11 mouse cellular contexts compared by ENCODE assay signal in genomic region chr12:110977345-110977733, GRCm38 (mm10). TPM values are rescaled to one million over a fixed set of nuclear protein-coding genes. Genes with fewer than 3 reads are reported as not detected.
A peak's percentile ranks its signal among the peaks of the same experiment; 100 is the strongest.
DNase-seq lines count a peak whose midpoint lies in the region; ATAC-seq and TF ChIP-seq lines count a peak whose summit lies in the region.
"Had no signal": no experiment of that assay in that cellular context is flagged by ENCODE, and none has a peak within 500 bp of the region (broad histone marks: within the 10 kb centered on the region; RNA-seq: fewer than 3 reads in every experiment).

No protein-coding gene starts in this region.

- TF ChIP-seq CTCF in E14TG2a.4 (conservative IDR thresholded peaks at IDR 0.05; ENCODE audit: low read length): no peak

- H3K4me1 ChIP-seq in heart, embryonic 15.5 days (replicated peaks): peaks cover 31% of the 10 kb centered on the region
- peaks cover 64% of the 10 kb centered on the region for H3K4me1 ChIP-seq in E14TG2a.4 (replicated peaks; ENCODE audit: low read depth, low read length)
- peaks cover 24% of the 10 kb centered on the region for H3K4me1 ChIP-seq in limb, embryonic 10.5 days

- no peaks in the 10 kb centered on the region for H3K9me3 ChIP-seq in heart, embryonic 15.5 days (replicated peaks)
- no peaks in the 10 kb centered on the region for H3K9me3 ChIP-seq in E14TG2a.4 (ENCODE audit: low read length)
- no peaks in the 10 kb centered on the region for H3K9me3 ChIP-seq in limb, embryonic 10.5 days (replicated peaks)

- peak overlapping the region; percentile 89; the same call in 1 of the 2 replicates for H3K4me3 ChIP-seq in heart, embryonic 15.5 days
- peak overlapping the region; percentile 94 for H3K4me3 ChIP-seq in E14TG2a.4 (replicated peaks; ENCODE audit: low read length)
- H3K4me3 ChIP-seq in limb, embryonic 10.5 days: 0 out of 2 replicates have a peak overlapping the region, but pooled peaks have one; percentile 90

- peaks cover 30% of the 10 kb centered on the region for H3K36me3 ChIP-seq in heart, embryonic 15.5 days
- peaks cover 50% of the 10 kb centered on the region for H3K36me3 ChIP-seq in E14TG2a.4 (ENCODE audit: insufficient read depth, low read length)
- H3K36me3 ChIP-seq in limb, embryonic 10.5 days: peaks cover 48% of the 10 kb centered on the region

- intact Hi-C loops in heart, postnatal 14 days (cut with DNase I): no loop called here

- peak overlapping the region; percentile 92; the same call in 1 of the 2 replicates for H3K4me2 ChIP-seq in heart, embryonic 15.5 days

- H3K27ac ChIP-seq in heart, embryonic 15.5 days: no peak overlapping the region
- H3K27ac ChIP-seq in limb, embryonic 10.5 days: no peak overlapping the region
- H3K27ac ChIP-seq: hindbrain, postnatal 0 days had no signal

- 0 out of 2 replicates have a peak, but pooled peaks cover 3% of the 10 kb centered on the region for H3K27me3 ChIP-seq in heart, embryonic 15.5 days
- peaks cover 24% of the 10 kb centered on the region for H3K27me3 ChIP-seq in E14TG2a.4 (ENCODE audit: insufficient read depth, low read length)
- H3K27me3 ChIP-seq in limb, embryonic 10.5 days (ENCODE audit: low read depth, poor library complexity, severe bottlenecking): peaks cover 4% of the 10 kb centered on the region; the same call in 1 of the 2 replicates
- H3K27me3 ChIP-seq: Patski had no signal

- no peak for ATAC-seq in heart, embryonic 15.5 days (replicated peaks; ENCODE audit: insufficient number of reproducible peaks, insufficient read depth, low FRiP score, low read depth)
- ATAC-seq: hindbrain, postnatal 0 days; Patski had no signal

- no peak overlapping the region for H3K9ac ChIP-seq in heart, embryonic 15.5 days

- DNase-seq in cerebellum, adult 11 months: peak; percentile 43
- no peak for DNase-seq in cerebellum, postnatal 25 days
- DNase-seq in heart, postnatal 14 days: no peak
- no peak for DNase-seq in limb, embryonic 10.5 days (ENCODE audit: low spot score)
- no peak for DNase-seq in layer of hippocampus, adult 18-20 months (ENCODE audit: low spot score in 2 of 2)
- DNase-seq in layer of hippocampus, adult 9-10 months (ENCODE audit: low spot score): no peak
- DNase-seq: layer of hippocampus, postnatal 36 days had no signal

- WGBS in heart, embryonic 15.5 days: 92% methylated on average over 18 of the region's 18 CpGs
- WGBS in limb, embryonic 10.5 days: 87% methylated on average over 18 of the region's 18 CpGs

RNA-seq across cellular contexts. Expression of gene Ankrd9, which starts 1.5 kb away (rescaled TPM):
- 15.4 and 18.0 TPM in 2 replicates for polyA plus RNA-seq in heart, embryonic 15.5 days (2015; fragmentation: Nextera tagmentation; extraction: Ambion mirVana)
- 10 to 100 TPM; 81.0 to 82.1 TPM for total RNA-seq in heart, postnatal 14 days (2021)
- polyA plus RNA-seq in limb, embryonic 10.5 days (2016; fragmentation: Nextera tagmentation; extraction: Ambion mirVana): 15.2 and 17.2 TPM in 2 replicates
- total RNA-seq in layer of hippocampus, adult 18-20 months (2021): 10 to 100 TPM; 11.2 to 12.7 TPM

Comparison
In these comparisons a context has a peak if more than half of its experiments do, and no peak if none do; other contexts are left out.
1. RNA of gene Ankrd9, which starts 1.5 kb away (total RNA-seq): 81.0 to 82.1 TPM in heart, postnatal 14 days; 11.2 to 12.7 TPM in layer of hippocampus, adult 18-20 months; every median in the first group is over 4 times any median in the second.
2. Peak in every context shown above with its lines, with median percentiles within 50 percentile points of each other: H3K4me3 ChIP-seq.